Mouse (Mus musculus) testis, postnatal 14 days (tissue): ENCODE data around the gene Gm42791.

Experiments used
- DNase-seq: peaks from one replicate; pipeline ENCODE4 v3.0.0; 2021; ENCODE audit warnings: low spot score

Gene Gm42791

DNA sequence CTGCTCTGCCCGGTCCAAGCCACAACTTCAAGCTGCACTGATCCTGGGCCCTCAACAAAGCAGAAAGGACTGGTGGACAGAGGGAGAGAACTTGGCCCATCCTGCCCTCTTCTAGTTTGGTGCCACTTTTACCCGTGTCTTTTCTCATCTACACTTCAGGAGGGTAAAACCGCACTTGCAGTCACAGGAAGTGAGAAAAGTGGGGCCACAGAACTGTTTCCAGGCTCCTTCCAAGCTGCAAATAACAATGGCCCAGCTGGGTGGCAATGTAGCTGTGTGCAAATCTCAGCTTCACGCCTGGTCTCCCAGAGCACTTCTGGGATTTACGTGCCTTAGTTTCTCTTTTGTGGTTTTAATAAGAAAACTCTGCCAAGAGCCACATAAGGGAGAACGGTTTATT lies 127.2 kb downstream of the Gm42791 start:
- no peak for DNase-seq

DNA sequence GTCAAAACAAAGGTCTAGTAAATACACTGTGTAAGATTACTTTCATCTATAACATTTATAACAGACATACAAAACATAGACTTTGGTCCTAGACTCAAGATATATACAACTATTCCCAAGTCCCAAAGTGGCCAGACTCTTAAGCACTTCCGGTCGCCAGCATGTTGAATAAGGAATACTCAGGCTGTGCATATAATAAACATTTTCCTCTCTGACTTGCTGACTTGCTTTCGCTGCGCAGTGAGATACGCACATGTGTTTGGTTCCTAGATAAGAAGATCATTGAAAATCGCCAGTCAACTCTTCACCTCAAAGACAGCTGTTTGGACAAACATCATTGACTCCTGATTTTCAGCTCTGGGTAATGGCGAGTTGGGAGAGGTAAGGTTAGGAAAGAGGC lies 127.8 kb downstream of the Gm42791 start:
- DNase-seq, result no peak

- no peak for DNase-seq
These were observed 128.4 kb downstream of the Gm42791 start for GRCm38 (mm10) chr5:148866571-148866970.

GRCm38 (mm10) chr5:148863409-148863808 lies 131.5 kb downstream of the Gm42791 start:
- no peak for DNase-seq

DNA sequence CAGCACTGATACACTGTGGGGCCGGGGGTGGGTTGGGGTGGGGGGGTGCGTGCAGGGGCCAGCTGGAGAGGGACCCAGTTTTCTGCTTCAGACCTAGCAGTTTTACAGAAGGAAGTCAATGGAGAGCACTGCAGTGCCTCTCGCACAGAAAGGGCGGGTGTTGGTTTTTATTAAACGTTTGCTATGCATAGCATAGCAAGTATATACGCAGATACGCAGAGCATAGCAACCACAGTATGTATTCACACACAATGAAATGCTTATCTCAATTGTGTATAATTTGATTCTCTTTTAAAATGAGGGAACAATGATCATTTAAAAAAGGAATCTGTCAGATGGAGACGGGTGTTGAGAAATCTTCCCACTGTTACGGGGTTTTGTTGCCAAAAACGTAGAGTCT lies 132.1 kb downstream of the Gm42791 start:
- no peak for DNase-seq

- no peak for DNase-seq
These were observed 132.8 kb downstream of the Gm42791 start for GRCm38 (mm10) chr5:148862136-148862535.

DNA sequence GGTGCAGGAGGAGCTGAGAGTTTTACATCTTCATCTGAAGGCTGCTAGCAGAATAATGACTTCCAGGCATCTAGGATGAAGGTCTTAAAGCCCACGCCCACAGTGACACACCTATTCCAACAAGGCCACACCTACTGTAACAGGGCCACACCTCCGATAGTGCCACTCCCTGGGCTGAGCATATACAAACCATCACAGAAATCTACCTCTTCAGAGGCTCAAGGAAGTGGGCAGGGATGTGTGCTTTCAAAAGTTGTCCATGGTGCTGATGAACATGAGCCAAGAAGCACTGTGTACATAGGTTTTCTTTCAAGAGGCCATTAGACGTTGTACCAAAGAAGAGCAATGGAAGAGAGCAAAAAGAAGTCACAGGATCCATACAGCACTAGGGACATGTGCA lies 137.4 kb downstream of the Gm42791 start:
- DNase-seq, result no peak

DNA sequence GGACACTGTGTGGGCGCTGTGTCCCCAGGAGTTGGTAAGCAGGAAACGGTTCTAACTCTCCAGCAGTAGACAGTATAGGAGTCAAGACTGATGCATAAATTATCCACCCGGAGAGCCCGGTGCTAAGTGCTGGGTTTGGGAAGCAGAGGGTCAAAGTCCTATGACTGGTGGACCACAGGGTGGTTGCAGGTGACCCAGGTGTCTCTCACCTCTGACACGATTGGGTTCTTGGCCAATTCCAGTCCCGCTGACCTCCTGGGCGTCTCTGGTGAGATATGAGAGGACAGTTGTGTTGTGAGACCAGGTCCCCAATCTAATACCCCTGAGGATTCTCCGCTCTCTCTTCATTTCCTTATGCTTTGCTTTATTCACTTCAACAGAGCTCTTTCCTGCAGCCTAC lies 139.9 kb downstream of the Gm42791 start:
- no peak for DNase-seq

DNA sequence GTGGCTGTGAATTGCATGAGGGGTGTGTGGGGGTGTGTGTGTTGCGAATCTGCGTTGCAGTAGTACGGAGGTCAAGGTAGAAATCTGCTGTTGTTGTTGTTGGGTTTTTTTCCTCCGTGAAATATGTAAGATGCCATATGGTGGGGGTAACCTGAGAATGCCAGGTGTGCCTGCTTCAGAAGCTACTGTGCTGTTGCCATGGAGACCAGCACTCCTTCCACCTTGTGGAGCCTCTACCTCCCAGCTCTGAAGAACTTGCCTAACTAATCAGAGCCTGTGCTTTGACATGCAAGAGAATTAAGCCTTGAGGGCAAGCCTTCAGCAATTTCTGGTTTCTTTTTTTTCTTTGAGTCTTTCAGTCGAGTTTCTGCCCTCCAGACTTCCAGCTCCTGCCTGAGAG lies 140.8 kb downstream of the Gm42791 start:
- DNase-seq, result no peak

- no peak for DNase-seq
These were observed 145.4 kb downstream of the Gm42791 start for GRCm38 (mm10) chr5:148849516-148849915.

DNA sequence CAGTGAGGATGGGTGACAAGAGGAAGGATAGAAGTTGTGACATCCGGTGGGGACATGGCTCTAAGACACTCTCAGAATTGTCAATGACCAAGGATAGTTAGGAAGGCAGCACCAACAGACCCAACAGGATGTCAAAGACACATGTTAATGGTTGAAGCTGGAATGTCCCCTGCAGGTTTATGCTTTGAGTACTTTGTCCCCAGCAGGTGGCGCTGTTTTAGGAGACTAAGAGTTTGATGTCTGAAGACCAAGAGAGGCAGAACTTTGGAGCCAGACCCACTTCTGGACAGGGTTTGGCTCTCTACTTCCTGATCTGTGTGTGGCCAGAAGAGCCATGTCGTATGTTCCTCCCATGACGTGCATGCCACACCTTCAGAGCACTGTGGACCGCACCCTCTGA lies 147.9 kb downstream of the Gm42791 start:
- no peak for DNase-seq
